Mouse (Mus musculus): ENCODE measurements at regions not wholly inside any gene's neighbourhood (a gene's known extent, or its start where the extent isn't known, plus 50 kb on each side); places are given as distances from the start of the nearest gene placed in this dataset.

DNA sequence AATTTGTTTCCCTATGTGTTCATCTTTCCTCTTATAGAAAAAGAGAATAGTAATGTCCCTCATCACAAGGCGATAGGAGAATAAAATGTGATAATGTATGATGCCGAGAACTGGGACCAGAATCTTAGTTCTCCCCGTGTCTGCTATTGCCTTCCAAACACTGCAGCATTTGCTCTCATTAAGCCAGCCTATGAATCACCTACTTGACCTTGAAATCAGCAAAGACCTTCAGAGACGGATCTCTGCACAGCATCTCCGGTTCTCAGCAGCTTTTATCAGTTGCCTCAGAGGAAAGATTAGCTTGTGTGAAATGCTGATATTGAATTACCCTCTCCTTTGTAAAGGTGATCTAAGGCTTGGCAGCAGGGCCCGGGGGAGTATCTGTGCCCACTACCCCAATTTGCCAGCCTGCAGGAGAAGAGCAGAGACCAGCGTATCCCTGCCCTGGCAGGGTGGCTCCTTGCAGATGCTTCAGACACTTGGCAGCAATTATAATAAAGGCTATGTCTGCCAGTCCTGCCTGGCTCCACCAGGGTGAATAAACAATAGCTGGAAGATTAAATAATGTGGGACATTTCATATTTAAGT is 104.0 kb upstream of the Fer start:
- 82% methylated on average over 7 of the region's 7 CpGs for WGBS
- Histone ChIP-seq H3K9ac (ENCODE audit: low read depth, low read length) (no peak overlapping the region), H3K4me1 (ENCODE audit: control insufficient read depth, insufficient read depth, low read length) (peaks cover 1% of the 10 kb centered on the region; the same call in 1 of the 2 replicates), H3K4me3 (ENCODE audit: insufficient read depth, low read depth, low read length) (no peak overlapping the region), H3K36me3 (ENCODE audit: control insufficient read depth, insufficient read depth, low read length) (no peaks in the 10 kb centered on the region), H3K79me2 (ENCODE audit: control insufficient read depth, insufficient read depth, low read length) (no peaks in the 10 kb centered on the region), H3K27me3 (ENCODE audit: control insufficient read depth, insufficient read depth, low read length) (no peaks in the 10 kb centered on the region), H3K27ac (replicated peaks; ENCODE audit: insufficient read depth, low read depth, low read length) (no peak overlapping the region)
- TF ChIP-seq POLR2A (IDR thresholded peaks at IDR 0.05; ENCODE audit: extremely low read depth, insufficient read depth, low read length) (no peak), CTCF (IDR thresholded peaks at IDR 0.05; ENCODE audit: low read depth, low read length) (no peak)
- DNase-seq (ENCODE audit: extremely low read depth, low read depth, low spot score) = no peak

- Histone ChIP-seq H3K27me3 (ENCODE audit: control insufficient read depth, insufficient read depth, low read length) (no peaks in the 10 kb centered on the region), H3K4me1 (ENCODE audit: control insufficient read depth, insufficient read depth, low read length) (peaks cover 1% of the 10 kb centered on the region; the same call in 1 of the 2 replicates), H3K36me3 (ENCODE audit: control insufficient read depth, insufficient read depth, low read length) (no peaks in the 10 kb centered on the region), H3K27ac (replicated peaks; ENCODE audit: insufficient read depth, low read depth, low read length) (no peak overlapping the region), H3K79me2 (ENCODE audit: control insufficient read depth, insufficient read depth, low read length) (no peaks in the 10 kb centered on the region), H3K4me3 (ENCODE audit: insufficient read depth, low read depth, low read length) (no peak overlapping the region), H3K9ac (ENCODE audit: low read depth, low read length) (no peak overlapping the region)
- DNase-seq (ENCODE audit: extremely low read depth, low read depth, low spot score) = no peak
- WGBS = 92% methylated on average over 5 of the region's 5 CpGs
- TF ChIP-seq CTCF (IDR thresholded peaks at IDR 0.05; ENCODE audit: low read depth, low read length) = no peak
- no peak for TF ChIP-seq POLR2A (IDR thresholded peaks at IDR 0.05; ENCODE audit: extremely low read depth, insufficient read depth, low read length)
These were observed 101.8 kb upstream of the Fer start for GRCm38 (mm10) chr17:63761058-63761457.

DNA sequence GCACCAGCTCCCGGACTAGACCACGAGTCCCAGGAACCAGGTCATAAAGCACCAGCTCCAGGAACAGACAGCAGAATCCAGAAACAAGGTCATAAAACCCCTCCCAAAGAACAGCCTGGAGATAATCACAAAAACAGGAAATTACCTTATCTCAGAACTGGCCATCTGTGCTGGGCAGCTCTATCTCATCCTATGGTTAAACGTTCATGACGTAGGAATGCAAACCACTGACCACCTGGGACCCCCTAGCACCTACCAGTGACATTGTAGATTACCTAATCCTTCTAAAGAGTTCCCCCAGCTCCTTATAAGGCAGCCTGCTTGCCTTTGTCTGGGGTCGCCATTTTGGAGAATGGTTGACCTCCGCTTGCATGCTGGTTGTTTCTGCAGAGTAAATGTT is 91.8 kb upstream of the Fer start:
- Histone ChIP-seq H3K27me3 (ENCODE audit: control insufficient read depth, insufficient read depth, low read length) (no peaks in the 10 kb centered on the region), H3K4me1 (ENCODE audit: control insufficient read depth, insufficient read depth, low read length) (no peaks in the 10 kb centered on the region), H3K9ac (ENCODE audit: low read depth, low read length) (no peak overlapping the region), H3K4me3 (ENCODE audit: insufficient read depth, low read depth, low read length) (no peak overlapping the region), H3K36me3 (ENCODE audit: control insufficient read depth, insufficient read depth, low read length) (no peaks in the 10 kb centered on the region), H3K79me2 (ENCODE audit: control insufficient read depth, insufficient read depth, low read length) (no peaks in the 10 kb centered on the region), H3K27ac (replicated peaks; ENCODE audit: insufficient read depth, low read depth, low read length) (no peak overlapping the region)
- TF ChIP-seq CTCF (IDR thresholded peaks at IDR 0.05; ENCODE audit: low read depth, low read length) (no peak), POLR2A (IDR thresholded peaks at IDR 0.05; ENCODE audit: extremely low read depth, insufficient read depth, low read length) (no peak)
- 85% methylated on average over 6 of the region's 6 CpGs for WGBS
- no peak for DNase-seq (ENCODE audit: extremely low read depth, low read depth, low spot score)

- no peaks in the 10 kb centered on the region for H3K27me3 ChIP-seq (ENCODE audit: control insufficient read depth, insufficient read depth, low read length)
- H3K27ac ChIP-seq (replicated peaks; ENCODE audit: insufficient read depth, low read depth, low read length) = no peak overlapping the region
- no peak overlapping the region for H3K9ac ChIP-seq (ENCODE audit: low read depth, low read length)
- no peaks in the 10 kb centered on the region for H3K4me1 ChIP-seq (ENCODE audit: control insufficient read depth, insufficient read depth, low read length)
- no peak for DNase-seq (ENCODE audit: extremely low read depth, low read depth, low spot score)
- H3K36me3 ChIP-seq (ENCODE audit: control insufficient read depth, insufficient read depth, low read length) = no peaks in the 10 kb centered on the region
- no peak overlapping the region for H3K4me3 ChIP-seq (ENCODE audit: insufficient read depth, low read depth, low read length)
- no peaks in the 10 kb centered on the region for H3K79me2 ChIP-seq (ENCODE audit: control insufficient read depth, insufficient read depth, low read length)
- TF ChIP-seq POLR2A (IDR thresholded peaks at IDR 0.05; ENCODE audit: extremely low read depth, insufficient read depth, low read length) (no peak), CTCF (IDR thresholded peaks at IDR 0.05; ENCODE audit: low read depth, low read length) (no peak)
- WGBS = 89% methylated on average over 19 of the region's 19 CpGs
These were observed 78.3 kb upstream of the Fer start for GRCm38 (mm10) chr17:63784381-63785116.

DNA sequence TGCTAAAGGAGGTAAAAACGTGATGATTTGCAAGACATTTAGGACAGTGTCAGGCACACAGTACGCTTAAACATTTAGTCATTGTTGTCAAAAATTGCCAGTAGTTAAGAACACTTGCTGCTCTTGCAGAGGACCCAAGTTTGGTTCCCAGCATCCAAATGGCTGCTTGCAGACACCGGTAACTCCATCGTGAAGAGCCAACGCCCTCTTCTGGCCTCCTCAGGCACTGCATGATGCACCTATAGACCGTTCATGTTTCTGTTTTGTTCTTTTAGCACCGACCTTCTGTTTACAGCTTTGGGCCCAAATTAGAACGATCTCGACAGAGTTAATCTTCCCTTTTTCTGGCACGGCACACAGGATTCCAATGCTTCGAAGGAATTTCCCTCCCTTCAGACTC is 76.4 kb upstream of the Fer start:
- TF ChIP-seq CTCF (IDR thresholded peaks at IDR 0.05; ENCODE audit: low read depth, low read length) (peak; percentile 6; the same call in 1 of the 2 replicates), POLR2A (IDR thresholded peaks at IDR 0.05; ENCODE audit: extremely low read depth, insufficient read depth, low read length) (no peak)
- no peak overlapping the region for H3K9ac ChIP-seq (ENCODE audit: low read depth, low read length)
- H3K79me2 ChIP-seq (ENCODE audit: control insufficient read depth, insufficient read depth, low read length) = no peaks in the 10 kb centered on the region
- DNase-seq (ENCODE audit: extremely low read depth, low read depth, low spot score) = no peak
- 82% methylated on average over 11 of the region's 11 CpGs for WGBS
- H3K27ac ChIP-seq (replicated peaks; ENCODE audit: insufficient read depth, low read depth, low read length) = no peak overlapping the region
- no peaks in the 10 kb centered on the region for H3K4me1 ChIP-seq (ENCODE audit: control insufficient read depth, insufficient read depth, low read length)
- H3K4me3 ChIP-seq (ENCODE audit: insufficient read depth, low read depth, low read length) = no peak overlapping the region
- H3K27me3 ChIP-seq (ENCODE audit: control insufficient read depth, insufficient read depth, low read length) = no peaks in the 10 kb centered on the region
- H3K36me3 ChIP-seq (ENCODE audit: control insufficient read depth, insufficient read depth, low read length) = no peaks in the 10 kb centered on the region

- no peak overlapping the region for H3K27ac ChIP-seq (replicated peaks; ENCODE audit: insufficient read depth, low read depth, low read length)
- H3K36me3 ChIP-seq (ENCODE audit: control insufficient read depth, insufficient read depth, low read length) = no peaks in the 10 kb centered on the region
- no peaks in the 10 kb centered on the region for H3K4me1 ChIP-seq (ENCODE audit: control insufficient read depth, insufficient read depth, low read length)
- H3K9ac ChIP-seq (ENCODE audit: low read depth, low read length) = no peak overlapping the region
- no peaks in the 10 kb centered on the region for H3K27me3 ChIP-seq (ENCODE audit: control insufficient read depth, insufficient read depth, low read length)
- no peak overlapping the region for H3K4me3 ChIP-seq (ENCODE audit: insufficient read depth, low read depth, low read length)
- no peaks in the 10 kb centered on the region for H3K79me2 ChIP-seq (ENCODE audit: control insufficient read depth, insufficient read depth, low read length)
- no peak for DNase-seq (ENCODE audit: extremely low read depth, low read depth, low spot score)
- TF ChIP-seq CTCF (IDR thresholded peaks at IDR 0.05; ENCODE audit: low read depth, low read length) = no peak
- no peak for TF ChIP-seq POLR2A (IDR thresholded peaks at IDR 0.05; ENCODE audit: extremely low read depth, insufficient read depth, low read length)
- 79% methylated on average over 6 of the region's 6 CpGs for WGBS
These were observed 68.5 kb upstream of the Fer start for GRCm38 (mm10) chr17:63794352-63794751.
